8 mouse cellular contexts compared by ENCODE assay signal in the genomic region with DNA sequence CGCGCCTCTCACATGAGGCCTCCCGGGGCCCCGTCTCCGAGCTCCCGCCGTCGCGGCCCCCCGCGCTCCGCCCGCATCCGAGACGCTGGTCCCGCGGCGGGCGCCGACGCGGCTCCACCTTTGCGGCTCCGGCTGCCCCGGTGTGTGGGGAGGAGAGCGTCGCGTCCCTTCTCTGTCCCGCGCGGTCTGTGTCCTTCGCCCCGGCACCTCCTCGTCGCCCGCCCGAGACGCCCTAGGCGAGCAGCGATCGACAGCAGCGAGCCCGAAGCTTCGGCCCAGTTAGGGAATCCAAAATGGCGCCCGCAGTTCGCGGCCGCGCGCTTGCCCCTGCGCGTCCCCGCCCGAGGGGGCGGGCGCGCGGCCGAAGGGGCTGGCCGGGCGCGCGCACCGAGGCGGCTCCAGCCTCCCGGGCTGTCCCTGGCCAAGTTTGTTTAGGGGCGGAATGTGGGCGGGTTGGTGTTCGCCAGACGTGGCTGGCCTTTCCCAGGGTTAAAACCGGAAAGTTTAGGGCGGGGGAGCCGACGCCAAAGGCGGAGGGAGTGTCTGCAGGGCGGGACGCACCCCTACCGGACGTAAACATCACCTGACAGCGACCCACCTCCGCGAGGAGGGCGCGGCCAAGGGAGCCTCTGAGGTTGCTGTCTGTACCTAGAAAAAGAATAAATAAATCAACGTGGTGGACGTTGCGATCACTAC. TPM values are rescaled to one million over a fixed set of nuclear protein-coding genes. Genes with fewer than 3 reads are reported as not detected.
DNase-seq lines count a peak whose midpoint lies in the region; ATAC-seq and TF ChIP-seq lines count a peak whose summit lies in the region.

A gene (minus strand): TSS at position 329 of the 696 bp plus-strand sequence.

- TF ChIP-seq POLR2A in lung, adult 2 months (IDR thresholded peaks at IDR 0.05; ENCODE audit: borderline replicate concordance, extremely low read depth, low read depth, low read length) = peak; percentile 65; the same call in 1 of the 2 replicates

- peaks cover 8 to 13% of the 10 kb centered on the region in 2 experiments; a peak in 3 of 4 replicates for H3K4me1 ChIP-seq in ES-E14 (ENCODE audit: control insufficient read depth in 2 of 2, insufficient read depth in 2 of 2, low read length in 2 of 2, poor library complexity in 1 of 2)
- peaks cover 31% of the 10 kb centered on the region for H3K4me1 ChIP-seq in forebrain, embryonic 15.5 days
- H3K4me1 ChIP-seq in lung, adult 2 months (ENCODE audit: control insufficient read depth, insufficient read depth, low read length) = peaks cover 9% of the 10 kb centered on the region

- H3K27me3 ChIP-seq in forebrain, embryonic 15.5 days = no peaks in the 10 kb centered on the region

- intact Hi-C loops in heart, postnatal 25 days (cut with DNase I) = no loop called here

- in situ Hi-C loops in ES-E14 (cut with MboI; ENCODE audit: low sequenced_read_pairs in 2 of 2, unreplicated experiment in 2 of 2) = no loop called here

- H3K4me3 ChIP-seq in ES-E14 (ENCODE audit: insufficient read depth in 1 of 2, low read depth in 1 of 2, low read length in 2 of 2, poor library complexity in 1 of 2, severe bottlenecking in 1 of 2) = peak within 1 kb of the TSS; percentile 77 to 96
- H3K4me3 ChIP-seq in forebrain, embryonic 15.5 days = peak within 1 kb of the TSS; percentile 74
- peak within 1 kb of the TSS; percentile 80 for H3K4me3 ChIP-seq in lung, adult 2 months (replicated peaks; ENCODE audit: extremely low read depth, low read depth, low read length)

- under 1% methylated on average over 64 of the region's 88 CpGs for WGBS in forebrain, embryonic 15.5 days
- WGBS in lung, adult 2 months = under 1% methylated on average over 88 of the region's 88 CpGs

- H3K4me2 ChIP-seq in forebrain, embryonic 15.5 days (replicated peaks) = peak within 1 kb of the TSS; percentile 81

- H3K27ac ChIP-seq in ES-E14 (ENCODE audit: insufficient read depth, low read depth, low read length, poor library complexity, severe bottlenecking) = peak within 1 kb of the TSS; percentile 92
- peak within 1 kb of the TSS; percentile 99 for H3K27ac ChIP-seq in forebrain, embryonic 15.5 days (replicated peaks)

- ATAC-seq in forebrain, embryonic 15.5 days (replicated peaks) = peak; percentile 85
- ATAC-seq in neutrophil, adult 5-6 weeks (ENCODE audit: extremely low read depth, insufficient number of reproducible peaks, low FRiP score, poor library complexity, severe bottlenecking) = peak; percentile 94

- peak within 1 kb of the TSS; percentile 88 for H3K9ac ChIP-seq in ES-E14 (ENCODE audit: insufficient read depth, low read depth, low read length, poor library complexity, severe bottlenecking)
- peak within 1 kb of the TSS; percentile 97 for H3K9ac ChIP-seq in forebrain, embryonic 15.5 days (replicated peaks)

- peaks cover 6% of the 10 kb centered on the region; the same call in 1 of the 2 replicates for H3K36me3 ChIP-seq in ES-E14 (ENCODE audit: control insufficient read depth, insufficient read depth, low read length, poor library complexity, severe bottlenecking)
- H3K36me3 ChIP-seq in forebrain, embryonic 15.5 days = no peaks in the 10 kb centered on the region; the same call in 1 of the 2 replicates

- no peaks in the 10 kb centered on the region for H3K9me3 ChIP-seq in ES-E14 (ENCODE audit: control insufficient read depth, insufficient read depth, low read depth, low read length)
- no peaks in the 10 kb centered on the region for H3K9me3 ChIP-seq in forebrain, embryonic 15.5 days

- no peak for TF ChIP-seq CTCF in lung, adult 2 months (IDR thresholded peaks at IDR 0.05; ENCODE audit: insufficient read depth, low read length)

- peak; percentile 96 for DNase-seq in ES-E14 (ENCODE audit: low read depth, low spot score)
- peak; percentile 94 for DNase-seq in cerebellum, adult 11-12 months
- DNase-seq in heart, postnatal 25 days (ENCODE audit: low spot score) = peak; percentile 95
- DNase-seq in layer of hippocampus, adult 18-20 months (ENCODE audit: low spot score in 2 of 2) = peak; percentile 67 to 81
- DNase-seq in lung, adult 2 months = peak; percentile 91
- DNase-seq in thymus, adult 18-20 months = peak; percentile 79 to 87

TF ChIP-seq in ES-E14, 5 proteins besides CTCF, POLR2A, EP300 and RAD21:
- TF ChIP-seq ZC3H11A (IDR thresholded peaks at IDR 0.05; ENCODE audit: borderline replicate concordance, low read depth, low read length) (no peak), MAFK (IDR thresholded peaks at IDR 0.05; ENCODE audit: insufficient read depth, low read depth, low read length) (no peak), HCFC1 (IDR thresholded peaks at IDR 0.05; ENCODE audit: borderline replicate concordance, insufficient read depth, low read length) (peak; percentile 14; the same call in 1 of the 2 replicates)

RNA-seq across cellular contexts. Expression of the gene that starts here (rescaled TPM):
- total RNA-seq in ES-E14 (2012; rRNA removed) = 32.6 and 65.0 TPM in 2 replicates
- polyA plus RNA-seq in forebrain, embryonic 15.5 days (2015; fragmentation: Nextera tagmentation; extraction: Ambion mirVana) = 25.2 and 30.3 TPM in 2 replicates
- total RNA-seq in heart, postnatal 25 days (2021) = 10 to 100 TPM; 53.9 to 55.5 TPM
- total RNA-seq in layer of hippocampus, adult 18-20 months (2021) = 100 to 1,000 TPM in 1 of 2 experiments, 10 to 100 TPM in 1; 97.2 to 101 TPM
- polyA plus RNA-seq in lung, adult 2 months (2012; rRNA removed) = 82.7 and 123 TPM in 2 replicates
- 203 and 231 TPM in 2 replicates for total RNA-seq in neutrophil, adult 5-6 weeks (2017)

Comparison
In these comparisons a context has a peak if more than half of its experiments do, and no peak if none do; other contexts are left out.
1. Peak in every context shown above with its lines: DNase-seq, ATAC-seq, H3K4me3 ChIP-seq and H3K27ac ChIP-seq.